Mouse (Mus musculus) intestine, embryonic 16.5 days (tissue): ENCODE measurements around the gene Prss56. TPM values are rescaled to one million over a fixed set of nuclear protein-coding genes. Genes with fewer than 3 reads are reported as not detected.
A peak's percentile ranks its signal among the peaks of the same experiment; 100 is the strongest.

ENCODE experiments used
- ATAC-seq: fragments of 200-750 bp; cut with Nextera tagmentation; 2 replicates; pipeline ENCODE4 v1.8.0; 2017; ENCODE audit warnings: moderate TSS enrichment, moderate library complexity
- H3K27ac ChIP-seq: fragments of 300-500 bp; sonication (generic); 2 replicates; pipeline ENCODE4 v1.5.1; 2014; ENCODE audit warnings: mild to moderate bottlenecking, low read length
- H3K27me3 ChIP-seq: fragments of 300-500 bp; sonication (generic); replicated peaks from 2 replicates; pipeline ENCODE4 v1.6.1; 2014; ENCODE audit warnings: low read length, control low read depth, mixed read lengths; ENCODE audit not compliant: control insufficient read depth, insufficient read depth
- H3K36me3 ChIP-seq: fragments of 300-500 bp; sonication (generic); 2 replicates; pipeline ENCODE4 v1.6.1; 2014; ENCODE audit warnings: low read length, control low read depth; ENCODE audit not compliant: control insufficient read depth, insufficient read depth
- H3K4me1 ChIP-seq: fragments of 300-500 bp; sonication (generic); 2 replicates; pipeline ENCODE4 v1.6.1; 2014; ENCODE audit warnings: low read length, control low read depth, mixed read lengths; ENCODE audit not compliant: control insufficient read depth, insufficient read depth
- H3K4me2 ChIP-seq: fragments of 300-500 bp; sonication (generic); 2 replicates; pipeline ENCODE4 v1.6.1; 2014; ENCODE audit warnings: low read depth, low read length, control low read depth
- H3K4me3 ChIP-seq: fragments of 300-500 bp; sonication (generic); 2 replicates; pipeline ENCODE4 v1.5.1; 2014; ENCODE audit warnings: mild to moderate bottlenecking, low read length
- H3K9ac ChIP-seq: fragments of 300-500 bp; sonication (generic); 2 replicates; pipeline ENCODE4 v1.6.1; 2014; ENCODE audit warnings: low read depth, low read length
- H3K9me3 ChIP-seq: fragments of 300-500 bp; sonication (generic); 2 replicates; pipeline ENCODE4 v1.6.1; 2016; ENCODE audit warnings: low read length, control low read depth; ENCODE audit not compliant: control insufficient read depth
- WGBS: fragments of 180-500 bp; shearing (Covaris S2); extraction: QIAGEN DNeasy Blood & Tissue Kit; methylation state at CpG from one replicate; pipeline ENCODE4 v1.1.7; 2014; 5-methylcytosine and 5-hydroxymethylcytosine counted together
- polyA plus RNA-seq: library from polyadenylated mRNA; unstranded; fragments of >200 nt; fragmentation: Nextera tagmentation; extraction: Ambion mirVana; gene quantifications from 2 replicates; pipeline ENCODE4 v1.2.1, GENCODE M21; 2015

Prss56 gene
- polyA plus RNA-seq, 1 experiment from 2014 or later: not detected

DNA sequence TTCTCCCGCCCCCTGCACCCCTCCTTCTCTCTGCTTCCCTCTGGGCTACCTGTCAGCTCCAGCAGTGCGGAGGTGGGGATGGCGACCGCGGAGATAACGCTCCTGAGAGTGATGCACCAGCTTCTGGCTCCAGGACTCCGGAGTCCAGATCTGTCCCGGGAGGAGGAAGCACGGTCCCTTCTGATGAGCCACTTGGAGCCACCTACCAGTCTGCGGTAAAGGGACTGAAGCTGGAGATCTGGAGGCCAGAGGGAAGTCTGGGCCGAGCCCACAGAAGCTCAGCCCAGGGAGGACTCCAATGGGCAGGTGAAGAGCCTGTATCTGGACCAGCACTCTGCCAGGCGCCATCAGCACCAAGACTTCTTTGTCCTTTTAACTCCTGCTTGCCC is 26.9 kb upstream of the Prss56 start, which contains the start of gene Ecel1:
Gene Ecel1, minus strand, starts transcription at position 323 of the 389 bp plus-strand sequence.
- Histone ChIP-seq H3K27me3 (peaks cover 78% of the 10 kb centered on the region), H3K27ac (no peak within 1 kb of the TSS), H3K4me1 (peaks cover 16% of the 10 kb centered on the region), H3K36me3 (no peaks in the 10 kb centered on the region), H3K9me3 (no peaks in the 10 kb centered on the region), H3K4me2 (peak within 1 kb of the TSS; percentile 49), H3K4me3 (peak within 1 kb of the TSS; percentile 39), H3K9ac (0 out of 2 replicates have a peak within 1 kb of the TSS, but pooled peaks have one; percentile 14)
- WGBS: 3% methylated on average over 12 of the region's 12 CpGs
- ATAC-seq: no peak

- no peaks in the 10 kb centered on the region for H3K9me3 ChIP-seq
- H3K4me1 ChIP-seq: peaks cover 9% of the 10 kb centered on the region
- 66% methylated on average over 3 of the region's 3 CpGs for WGBS
- no peaks in the 10 kb centered on the region for H3K36me3 ChIP-seq
- no peak overlapping the region for H3K4me2 ChIP-seq
- ATAC-seq: no peak
- H3K9ac ChIP-seq: no peak overlapping the region
- H3K4me3 ChIP-seq: no peak overlapping the region
- no peak overlapping the region for H3K27ac ChIP-seq
- H3K27me3 ChIP-seq: peaks cover 52% of the 10 kb centered on the region
Observed at GRCm38 (mm10) chr1:87159396-87159795, 23.7 kb upstream of the Prss56 start.

DNA sequence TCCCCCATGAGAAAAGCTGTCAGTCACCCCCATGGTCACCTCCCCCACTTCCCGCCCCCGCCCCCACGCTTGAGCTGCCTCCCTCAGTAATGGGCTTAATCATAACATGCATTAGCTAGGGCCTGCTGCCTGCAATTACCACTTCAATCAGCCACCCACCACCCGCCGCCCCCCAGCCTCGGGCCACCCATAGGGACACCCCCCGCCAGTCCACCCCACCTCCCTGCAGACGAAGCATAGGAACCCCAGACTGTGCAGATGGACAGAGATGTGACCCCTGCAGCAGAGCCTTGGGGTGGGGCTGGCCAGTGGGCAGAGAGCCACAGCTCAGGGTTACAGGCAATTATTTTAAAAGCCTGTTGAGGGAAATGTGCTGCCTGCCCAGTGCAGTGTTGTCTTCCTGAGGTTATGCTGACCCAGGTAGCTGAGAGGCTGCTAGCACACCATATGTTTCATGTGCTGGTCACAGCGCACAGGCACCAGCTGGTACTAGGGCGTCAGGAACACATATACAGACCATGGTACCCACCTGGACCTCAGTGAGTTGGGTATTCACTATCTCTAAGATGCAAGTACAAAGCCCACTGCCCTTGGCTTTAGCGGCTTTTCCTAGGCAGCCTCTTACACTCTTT is 18.8 kb upstream of the Prss56 start:
- H3K27me3 ChIP-seq: peaks cover 21% of the 10 kb centered on the region
- WGBS: 26% methylated on average over 11 of the region's 11 CpGs
- no peaks in the 10 kb centered on the region for H3K4me1 ChIP-seq
- ATAC-seq: no peak
- H3K4me2 ChIP-seq: no peak overlapping the region
- no peak overlapping the region for H3K4me3 ChIP-seq
- H3K9me3 ChIP-seq: no peaks in the 10 kb centered on the region
- H3K36me3 ChIP-seq: no peaks in the 10 kb centered on the region
- no peak overlapping the region for H3K9ac ChIP-seq
- no peak overlapping the region for H3K27ac ChIP-seq

DNA sequence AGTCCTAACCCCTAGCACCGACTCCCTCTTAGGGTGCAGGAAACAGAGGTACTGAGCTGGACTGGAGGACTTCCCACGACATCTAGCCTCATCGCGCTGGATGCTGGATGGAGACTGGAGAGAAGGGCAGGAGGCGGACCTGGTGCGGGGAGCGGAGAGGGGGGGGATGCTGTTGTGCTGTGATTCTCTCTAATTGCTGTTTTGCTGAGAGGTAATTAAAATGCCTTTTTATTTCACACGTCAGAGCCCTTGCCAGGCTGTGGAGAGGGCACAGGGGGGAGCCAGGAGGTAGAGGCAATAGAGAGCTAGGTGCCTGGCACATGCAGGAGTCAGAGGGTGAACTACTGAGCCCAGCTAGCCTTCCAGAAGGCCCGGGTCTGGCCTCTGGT is 18.3 kb upstream of the Prss56 start:
- Histone ChIP-seq H3K4me2 (no peak overlapping the region), H3K36me3 (no peaks in the 10 kb centered on the region), H3K4me3 (no peak overlapping the region), H3K9me3 (no peaks in the 10 kb centered on the region), H3K27ac (no peak overlapping the region), H3K27me3 (peaks cover 21% of the 10 kb centered on the region), H3K4me1 (no peaks in the 10 kb centered on the region), H3K9ac (no peak overlapping the region)
- WGBS: 45% methylated on average over 9 of the region's 9 CpGs
- ATAC-seq: no peak

GRCm38 (mm10) chr1:87170458-87170857 is 12.7 kb upstream of the Prss56 start:
- Histone ChIP-seq H3K9ac (no peak overlapping the region), H3K4me2 (no peak overlapping the region), H3K27me3 (peaks cover 9% of the 10 kb centered on the region), H3K9me3 (no peaks in the 10 kb centered on the region), H3K4me1 (no peaks in the 10 kb centered on the region), H3K36me3 (no peaks in the 10 kb centered on the region), H3K4me3 (no peak overlapping the region), H3K27ac (no peak overlapping the region)
- 5% methylated on average over 19 of the region's 19 CpGs for WGBS
- no peak for ATAC-seq

DNA sequence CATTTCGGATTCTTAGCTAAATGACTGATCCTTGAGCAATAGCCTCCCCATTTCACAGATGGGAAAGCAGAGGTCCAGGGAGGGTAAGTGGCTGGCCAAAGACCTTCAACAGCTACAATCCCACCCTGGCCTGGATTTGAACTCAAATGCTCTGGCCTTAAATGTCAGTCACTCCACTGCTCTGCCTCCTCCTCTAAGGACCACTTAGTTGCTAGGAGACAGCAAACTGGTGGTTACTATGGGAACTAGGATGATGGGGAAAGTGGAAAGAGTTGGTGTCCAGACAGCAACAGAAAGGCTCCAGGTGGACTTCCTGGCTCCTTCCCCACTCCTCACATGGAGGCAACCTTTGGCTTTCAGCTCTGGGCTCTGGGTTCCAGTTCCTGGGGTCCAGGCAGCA is 11.8 kb upstream of the Prss56 start:
- Histone ChIP-seq H3K27ac (no peak overlapping the region), H3K36me3 (no peaks in the 10 kb centered on the region), H3K4me1 (peaks cover 7% of the 10 kb centered on the region; the same call in 1 of the 2 replicates), H3K4me3 (no peak overlapping the region), H3K4me2 (no peak overlapping the region), H3K9ac (no peak overlapping the region), H3K27me3 (peaks cover 5% of the 10 kb centered on the region), H3K9me3 (no peaks in the 10 kb centered on the region)
- 80% methylated on average over 1 of the region's 1 CpGs for WGBS
- no peak for ATAC-seq

DNA sequence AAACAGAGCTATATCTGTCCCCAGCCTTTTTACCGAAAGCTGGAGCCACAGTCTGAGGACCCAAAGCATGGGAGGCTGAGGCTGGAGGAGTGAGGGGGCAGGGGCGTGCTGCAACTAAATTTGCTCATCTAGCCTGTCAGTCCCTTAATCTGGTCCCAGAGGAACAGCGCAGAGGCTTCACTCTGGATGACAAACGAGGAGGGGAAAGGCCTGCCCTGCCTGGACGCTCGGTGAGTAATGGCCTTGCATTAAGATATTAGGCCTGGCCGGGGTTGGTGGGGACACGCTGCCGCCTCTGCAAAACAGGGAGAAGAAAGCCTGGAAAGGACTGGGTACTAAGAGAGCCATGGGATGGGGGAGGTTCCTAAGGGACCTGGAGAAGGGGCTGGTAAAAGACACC is 10.8 kb upstream of the Prss56 start:
- Histone ChIP-seq H3K4me2 (no peak overlapping the region), H3K36me3 (no peaks in the 10 kb centered on the region), H3K27me3 (peaks cover 5% of the 10 kb centered on the region), H3K27ac (no peak overlapping the region), H3K9ac (no peak overlapping the region), H3K4me3 (no peak overlapping the region), H3K9me3 (no peaks in the 10 kb centered on the region), H3K4me1 (peaks cover 7% of the 10 kb centered on the region; the same call in 1 of the 2 replicates)
- ATAC-seq: no peak
- 50% methylated on average over 9 of the region's 9 CpGs for WGBS

DNA sequence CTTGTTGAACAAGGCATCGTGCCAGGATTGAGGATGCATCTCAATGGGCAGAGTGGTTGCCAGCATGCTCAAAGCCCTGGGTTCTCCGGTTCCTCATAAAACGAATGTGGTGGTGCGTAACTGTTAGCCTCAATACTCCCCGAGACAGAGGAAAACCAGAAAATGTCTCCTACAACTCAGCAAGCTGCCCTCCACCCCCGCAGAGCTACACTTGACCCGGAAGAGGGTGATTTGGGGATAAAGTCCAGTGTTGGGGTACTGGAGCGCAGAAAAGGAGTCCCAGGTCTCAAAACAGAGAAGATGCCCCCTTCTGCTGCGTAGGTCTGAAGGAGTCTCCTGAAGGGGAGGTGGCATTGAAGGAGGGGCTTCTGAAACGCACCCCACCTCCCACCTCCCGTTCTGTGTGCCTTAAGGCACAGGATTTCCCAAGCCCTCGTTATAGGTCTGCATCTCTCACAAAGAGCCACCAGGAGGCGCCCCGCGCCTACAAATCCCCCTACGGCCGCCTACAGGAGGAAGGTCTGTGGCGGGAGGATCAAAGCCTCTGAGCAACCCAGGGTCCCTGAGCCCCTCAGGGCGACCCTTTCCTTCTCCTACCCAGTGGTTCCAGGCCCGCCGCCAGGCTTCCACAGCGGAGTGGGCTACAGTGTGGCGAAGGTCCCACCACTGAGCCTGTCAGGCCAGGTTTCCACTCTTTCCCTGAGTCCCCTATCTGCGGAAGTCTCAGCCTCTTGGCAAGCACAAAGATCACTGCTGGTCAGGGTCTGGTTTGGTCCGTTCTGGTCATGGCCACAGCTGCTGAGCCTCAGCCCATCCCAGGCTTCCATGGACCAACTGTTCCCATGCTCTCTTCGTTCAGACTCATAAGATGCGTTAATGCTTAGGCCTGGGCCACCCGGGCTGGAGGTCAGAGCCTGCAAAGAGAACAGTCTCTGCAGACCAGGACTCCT is 8.8 kb upstream of the Prss56 start:
- WGBS: 31% methylated on average over 28 of the region's 28 CpGs
- no peak overlapping the region for H3K4me3 ChIP-seq
- H3K4me2 ChIP-seq: peak overlapping the region; percentile 7; the same call in 1 of the 2 replicates
- ATAC-seq: peak; percentile 57
- no peaks in the 10 kb centered on the region for H3K9me3 ChIP-seq
- no peaks in the 10 kb centered on the region for H3K36me3 ChIP-seq
- H3K9ac ChIP-seq: no peak overlapping the region
- H3K27ac ChIP-seq: no peak overlapping the region
- peaks cover 7% of the 10 kb centered on the region; the same call in 1 of the 2 replicates for H3K4me1 ChIP-seq
- H3K27me3 ChIP-seq: peaks cover 5% of the 10 kb centered on the region

GRCm38 (mm10) chr1:87175852-87176292 is 7.2 kb upstream of the Prss56 start:
- 16% methylated on average over 11 of the region's 11 CpGs for WGBS
- peak; percentile 73 for ATAC-seq
- H3K4me2 ChIP-seq: peak overlapping the region; percentile 20; the same call in 1 of the 2 replicates

More at GRCm38 (mm10) chr1:87175852-87176292, 7.2 kb upstream of the Prss56 start:
- no peak overlapping the region for H3K4me3 ChIP-seq
- H3K9me3 ChIP-seq: no peaks in the 10 kb centered on the region
- H3K9ac ChIP-seq: no peak overlapping the region
- H3K27me3 ChIP-seq: peaks cover 9% of the 10 kb centered on the region
- peaks cover 7% of the 10 kb centered on the region; the same call in 1 of the 2 replicates for H3K4me1 ChIP-seq
- no peaks in the 10 kb centered on the region for H3K36me3 ChIP-seq
- no peak overlapping the region for H3K27ac ChIP-seq
